Mouse (Mus musculus) liver, adult (tissue): Measurements from ENCODE around the gene Gprc5c.

Experiments used
- GATA4 ChIP-seq: IDR thresholded peaks from 2 replicates; pipeline ENCODE4 v1.6.1; 2014; ENCODE audit warnings: mild to moderate bottlenecking, low read length; ENCODE audit not compliant: insufficient replicate concordance

Gprc5c gene

GRCm38 (mm10) chr11:114853174-114853838 lies 2.4 kb downstream of the Gprc5c start:
- TF ChIP-seq GATA4: no peak

- TF ChIP-seq GATA4: no peak
Measured at GRCm38 (mm10) chr11:114854581-114854980, 3.6 kb downstream of the Gprc5c start.

GRCm38 (mm10) chr11:114856125-114856524 lies 5.2 kb downstream of the Gprc5c start:
- TF ChIP-seq GATA4: no peak

GRCm38 (mm10) chr11:114858641-114859040 lies 7.7 kb downstream of the Gprc5c start:
- TF ChIP-seq GATA4: no peak

- no peak for TF ChIP-seq GATA4
Measured at GRCm38 (mm10) chr11:114861057-114861456, 10.1 kb downstream of the Gprc5c start.

GRCm38 (mm10) chr11:114862687-114863086 lies 11.7 kb downstream of the Gprc5c start:
- TF ChIP-seq GATA4: no peak

- TF ChIP-seq GATA4: no peak
Measured at GRCm38 (mm10) chr11:114863918-114864420, 13.0 kb downstream of the Gprc5c start.

GRCm38 (mm10) chr11:114865999-114866398 lies 15.0 kb downstream of the Gprc5c start:
- no peak; the same call in 1 of the 2 replicates for TF ChIP-seq GATA4

- peak; percentile 81; the same call in 1 of the 2 replicates for TF ChIP-seq GATA4
Measured at GRCm38 (mm10) chr11:114866486-114867360, 15.8 kb downstream of the Gprc5c start.

GRCm38 (mm10) chr11:114867361-114868235 lies 16.6 kb downstream of the Gprc5c start:
- no peak for TF ChIP-seq GATA4

GRCm38 (mm10) chr11:114868280-114868679 lies 17.3 kb downstream of the Gprc5c start:
- no peak for TF ChIP-seq GATA4

GRCm38 (mm10) chr11:114869787-114870186 lies 18.8 kb downstream of the Gprc5c start:
- TF ChIP-seq GATA4: no peak

- TF ChIP-seq GATA4: no peak
Measured at GRCm38 (mm10) chr11:114871540-114871939, 20.6 kb downstream of the Gprc5c start.

- TF ChIP-seq GATA4: no peak
Measured at GRCm38 (mm10) chr11:114873022-114873817, 22.3 kb downstream of the Gprc5c start.
